Mouse (Mus musculus): ENCODE measurements around the gene Tmem213. TPM values are rescaled to one million over a fixed set of nuclear protein-coding genes. Genes with fewer than 3 reads are reported as not detected.

Gene Tmem213
- total and polyA plus RNA-seq, 3 experiments = not detected

DNA sequence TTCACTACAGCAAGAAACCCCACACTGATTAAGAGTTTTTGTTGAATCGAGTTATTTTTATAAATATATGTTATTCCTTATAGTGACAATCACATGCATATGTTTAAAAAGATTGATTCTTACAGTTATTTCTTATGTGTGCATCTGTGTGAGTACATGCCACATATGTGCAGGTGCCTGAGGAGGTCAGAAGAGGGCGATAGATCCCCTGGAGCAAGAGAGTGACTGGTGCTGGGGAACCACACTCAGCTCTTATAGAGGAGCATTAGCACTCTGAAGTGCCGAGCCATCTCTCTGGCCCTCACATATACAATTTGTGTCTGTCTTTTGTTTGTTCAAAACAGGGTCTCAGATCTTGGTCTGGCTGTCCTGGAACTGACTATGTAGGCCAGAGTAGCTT, 35.5 kb upstream of the Tmem213 start:
- TF ChIP-seq CHD1 (IDR thresholded peaks at IDR 0.05; ENCODE audit: low read depth, low read length) (no peak), EP300 (IDR thresholded peaks at IDR 0.05; ENCODE audit: low read length) (no peak), RAD21 (IDR thresholded peaks at IDR 0.05; ENCODE audit: low read depth, low read length) (no peak), CTCF (conservative IDR thresholded peaks at IDR 0.05 in 1 of 2, IDR thresholded peaks at IDR 0.05 in 1 of 2; ENCODE audit: low read depth in 2 of 2, low read length in 2 of 2) (no peak), JUND (conservative IDR thresholded peaks at IDR 0.05; ENCODE audit: low read depth, low read length) (no peak), MAZ (IDR thresholded peaks at IDR 0.05; ENCODE audit: low read depth, low read length) (no peak), USF1 (IDR thresholded peaks at IDR 0.05; ENCODE audit: low read depth, low read length) (no peak), MEF2A (IDR thresholded peaks at IDR 0.05; ENCODE audit: borderline replicate concordance, low read depth, low read length) (no peak), ELF1 (IDR thresholded peaks at IDR 0.05; ENCODE audit: low read depth, low read length) (no peak), SMC3 (IDR thresholded peaks at IDR 0.05; ENCODE audit: low read depth, low read length) (no peak)
- in situ Hi-C loops (cut with MboI; ENCODE audit: low pct_ligation_motif_present, low pct_unique_long_range_greater_than_20kb, low sequenced_read_pairs) (no loop called here), dilution Hi-C loops (cut with MboI; ENCODE audit: extremely low pct_ligation_motif_present, extremely low pct_unique_long_range_greater_than_20kb, low sequenced_read_pairs) (no loop called here)
- Histone ChIP-seq H3K27me3 (replicated peaks) (no peaks in the 10 kb centered on the region), H3K4me1 (ENCODE audit: control insufficient read depth in 1 of 2, insufficient read depth in 2 of 2) (no peaks in the 10 kb centered on the region; a peak in 1 of 4 replicates), H3K9ac (ENCODE audit: insufficient read depth, low read depth) (no peak overlapping the region), H3K9me3 (replicated peaks; ENCODE audit: low read length) (peaks cover 8% of the 10 kb centered on the region), H3K36me3 (replicated peaks in 1 of 2; ENCODE audit: control insufficient read depth in 1 of 2, insufficient read depth in 1 of 2, low read length in 1 of 2) (no peaks in the 10 kb centered on the region), H3K4me2 (ENCODE audit: insufficient read depth, low read depth, poor library complexity, severe bottlenecking) (no peak overlapping the region), H3K4me3 (replicated peaks in 1 of 3; ENCODE audit: low read depth in 2 of 3, low read length in 2 of 3, poor library complexity in 1 of 3) (no peak overlapping the region), H3K79me2 (replicated peaks; ENCODE audit: control insufficient read depth, extremely low read depth, insufficient read depth, poor library complexity, severe bottlenecking) (no peaks in the 10 kb centered on the region), H3K27ac (ENCODE audit: insufficient read depth, low read depth) (no peak overlapping the region)
- no peak for DNase-seq (ENCODE audit: extremely low read depth)

GRCm38 (mm10) chr6:38080364-38080763, 28.7 kb upstream of the Tmem213 start:
- H3K9me3 ChIP-seq (replicated peaks; ENCODE audit: low read length) = no peaks in the 10 kb centered on the region
- in situ Hi-C loops (cut with MboI; ENCODE audit: low pct_ligation_motif_present, low pct_unique_long_range_greater_than_20kb, low sequenced_read_pairs) (no loop called here), dilution Hi-C loops (cut with MboI; ENCODE audit: extremely low pct_ligation_motif_present, extremely low pct_unique_long_range_greater_than_20kb, low sequenced_read_pairs) (no loop called here)
- H3K36me3 ChIP-seq (replicated peaks in 1 of 2; ENCODE audit: control insufficient read depth in 1 of 2, insufficient read depth in 1 of 2, low read length in 1 of 2) = no peaks in the 10 kb centered on the region
- H3K79me2 ChIP-seq (replicated peaks; ENCODE audit: control insufficient read depth, extremely low read depth, insufficient read depth, poor library complexity, severe bottlenecking) = no peaks in the 10 kb centered on the region
- no peak overlapping the region for H3K9ac ChIP-seq (ENCODE audit: insufficient read depth, low read depth)
- no peak overlapping the region for H3K4me2 ChIP-seq (ENCODE audit: insufficient read depth, low read depth, poor library complexity, severe bottlenecking)
- no peak overlapping the region for H3K27ac ChIP-seq (ENCODE audit: insufficient read depth, low read depth)
- no peaks in the 10 kb centered on the region; a peak in 1 of 4 replicates for H3K4me1 ChIP-seq (ENCODE audit: control insufficient read depth in 1 of 2, insufficient read depth in 2 of 2)
- no peak for DNase-seq (ENCODE audit: extremely low read depth)
- no peaks in the 10 kb centered on the region for H3K27me3 ChIP-seq (replicated peaks)
- no peak overlapping the region for H3K4me3 ChIP-seq (replicated peaks in 1 of 3; ENCODE audit: low read depth in 2 of 3, low read length in 2 of 3, poor library complexity in 1 of 3)
- TF ChIP-seq TCF12 (IDR thresholded peaks at IDR 0.05; ENCODE audit: low read depth, low read length) = no peak
- no peak for TF ChIP-seq CHD2 (IDR thresholded peaks at IDR 0.05; ENCODE audit: low read length)
- no peak for TF ChIP-seq SMC3 (IDR thresholded peaks at IDR 0.05; ENCODE audit: low read depth, low read length)
- no peak for TF ChIP-seq RCOR1 (conservative IDR thresholded peaks at IDR 0.05; ENCODE audit: low read depth, low read length)
- no peak for TF ChIP-seq PAX5 (IDR thresholded peaks at IDR 0.05; ENCODE audit: low read length)
- TF ChIP-seq EP300 (IDR thresholded peaks at IDR 0.05; ENCODE audit: low read length) = no peak
- no peak for TF ChIP-seq NELFE (IDR thresholded peaks at IDR 0.05; ENCODE audit: low read depth, low read length)
- no peak for TF ChIP-seq MAFK (IDR thresholded peaks at IDR 0.05; ENCODE audit: insufficient replicate concordance, low read length)
- no peak for TF ChIP-seq ZMIZ1 (IDR thresholded peaks at IDR 0.05; ENCODE audit: low read depth, low read length)
- no peak for TF ChIP-seq MEF2A (IDR thresholded peaks at IDR 0.05; ENCODE audit: borderline replicate concordance, low read depth, low read length)
- no peak for TF ChIP-seq MXI1 (IDR thresholded peaks at IDR 0.05; ENCODE audit: low read depth, low read length)
- no peak for TF ChIP-seq POLR2AphosphoS2 (IDR thresholded peaks at IDR 0.05; ENCODE audit: low read depth, low read length)
- TF ChIP-seq JUND (conservative IDR thresholded peaks at IDR 0.05; ENCODE audit: low read depth, low read length) = no peak
- TF ChIP-seq RAD21 (IDR thresholded peaks at IDR 0.05; ENCODE audit: low read depth, low read length) = no peak
- no peak for TF ChIP-seq CHD1 (IDR thresholded peaks at IDR 0.05; ENCODE audit: low read depth, low read length)

Measured in CH12.LX (cell line).